Mouse (Mus musculus) embryonic fibroblast, embryonic 13.5 days (primary cell): ENCODE measurements around the gene March6.

Experiments used
- CTCF ChIP-seq: IDR thresholded peaks from 2 replicates; pipeline ENCODE4 v1.5.1; 2011; ENCODE audit warnings: mild to moderate bottlenecking, control low read depth, low read length, moderate library complexity, borderline replicate concordance; ENCODE audit not compliant: insufficient read depth
- POLR2A ChIP-seq: IDR thresholded peaks from 2 replicates; pipeline ENCODE4 v1.6.1; 2011; ENCODE audit warnings: low read depth, mild to moderate bottlenecking, control low read depth, low read length, moderate library complexity

GRCm38 (mm10) chr15:31511406-31511771 lies 19.5 kb downstream of the March6 start:
- TF ChIP-seq POLR2A, result no peak
- TF ChIP-seq CTCF, result no peak
